Mouse (Mus musculus) liver, adult 2 months (tissue): ENCODE measurements around the gene Mon1a.
A peak's percentile ranks its signal among the peaks of the same experiment; 100 is the strongest.

Source experiments
- CTCF ChIP-seq: fragments of 200-500 bp; IDR thresholded peaks from 2 replicates; pipeline ENCODE4 v1.5.1; 2011; ENCODE audit warnings: low read depth, low read length, control low read depth
- POLR2A ChIP-seq: fragments of 200-500 bp; IDR thresholded peaks from 2 replicates; pipeline ENCODE4 v1.6.1; 2011; ENCODE audit warnings: low read length, control low read depth; ENCODE audit not compliant: insufficient read depth; ENCODE audit errors: extremely low read depth

- TF ChIP-seq POLR2A (no peak), CTCF (peak; percentile 83)
Measured at GRCm38 (mm10) chr9:107904726-107905125, 16.8 kb downstream of the Mon1a start.
